Mouse (Mus musculus): ENCODE data around the gene Glt1d1. TPM values are rescaled to one million over a fixed set of nuclear protein-coding genes. Genes with fewer than 3 reads are reported as not detected.

The Glt1d1 gene
- total and polyA plus RNA-seq, 3 experiments: 0.19 TPM; not detected in 2

DNA sequence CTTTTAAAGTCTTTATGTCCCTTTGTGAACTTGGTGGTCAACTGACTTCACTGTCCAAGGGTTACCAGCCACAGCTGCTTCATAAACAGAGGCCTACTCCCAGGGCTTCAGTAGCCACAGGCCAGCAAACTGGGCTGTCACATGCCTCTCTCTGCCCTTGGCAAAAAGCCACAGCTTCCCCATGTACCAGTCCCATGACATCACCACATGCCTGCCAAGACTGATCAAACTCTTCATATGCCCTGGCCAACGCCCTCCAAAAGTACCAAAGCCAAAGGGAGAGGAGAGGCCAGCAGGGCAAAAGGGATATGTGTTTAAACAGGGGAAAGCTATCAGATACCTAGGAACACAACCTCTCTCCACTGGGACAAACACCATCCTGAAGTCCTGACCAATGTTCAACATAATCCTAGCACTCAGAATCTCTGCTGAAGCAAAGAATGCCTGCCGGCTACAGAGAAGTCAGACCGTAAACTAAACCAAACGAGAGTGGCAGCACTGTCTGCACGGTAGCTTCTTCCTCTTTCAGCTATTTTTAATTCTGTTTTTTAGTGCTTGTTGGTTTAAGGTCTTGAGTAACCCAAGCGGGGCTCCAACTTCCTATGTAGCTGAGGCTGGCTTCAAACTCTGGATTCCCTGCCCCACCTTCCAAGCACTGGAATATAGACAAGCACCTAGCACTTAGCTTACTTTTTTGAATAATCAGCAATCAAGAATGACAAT is 21.1 kb upstream of the Glt1d1 start:
- no peaks in the 10 kb centered on the region for H3K27me3 ChIP-seq (ENCODE audit: control insufficient read depth in 1 of 2, insufficient read depth in 2 of 2, low read length in 2 of 2)
- DNase-seq (ENCODE audit: low read depth, low spot score): peak; percentile 41
- H3K4me3 ChIP-seq (ENCODE audit: control insufficient read depth in 1 of 2, insufficient read depth in 1 of 2, low read depth in 2 of 2, low read length in 2 of 2): peak overlapping the region in 1 of 2 experiments; percentile 26; a peak in 1 of 4 replicates
- no peak overlapping the region for H3K9ac ChIP-seq (ENCODE audit: control insufficient read depth, low read depth, low read length, poor library complexity, severe bottlenecking)
- peaks cover 7 to 30% of the 10 kb centered on the region in 2 experiments for H3K4me1 ChIP-seq (ENCODE audit: control insufficient read depth in 1 of 2, insufficient read depth in 2 of 2, low read length in 2 of 2)
- H3K9me3 ChIP-seq (replicated peaks; ENCODE audit: insufficient read depth, low read length): no peaks in the 10 kb centered on the region
- peak overlapping the region; percentile 33 for H3K27ac ChIP-seq (ENCODE audit: control insufficient read depth, low read depth, low read length)
- peaks cover 67% of the 10 kb centered on the region for H3K79me2 ChIP-seq (ENCODE audit: control insufficient read depth, insufficient read depth, low read length, poor library complexity)
- peaks cover 6 to 24% of the 10 kb centered on the region in 2 experiments for H3K36me3 ChIP-seq (ENCODE audit: control insufficient read depth in 1 of 2, insufficient read depth in 2 of 2, low read length in 2 of 2)
- TF ChIP-seq USF2 (IDR thresholded peaks at IDR 0.05; ENCODE audit: borderline replicate concordance in 1 of 2, insufficient read depth in 1 of 2, low read depth in 1 of 2, low read length in 2 of 2): no peak
- TF ChIP-seq JUND (IDR thresholded peaks at IDR 0.05; ENCODE audit: low read depth, low read length): no peak
- TF ChIP-seq USF1 (IDR thresholded peaks at IDR 0.05; ENCODE audit: low read depth, low read length): peak; percentile 50
- no peak for TF ChIP-seq ETS1 (IDR thresholded peaks at IDR 0.05; ENCODE audit: low read depth, low read length)

DNA sequence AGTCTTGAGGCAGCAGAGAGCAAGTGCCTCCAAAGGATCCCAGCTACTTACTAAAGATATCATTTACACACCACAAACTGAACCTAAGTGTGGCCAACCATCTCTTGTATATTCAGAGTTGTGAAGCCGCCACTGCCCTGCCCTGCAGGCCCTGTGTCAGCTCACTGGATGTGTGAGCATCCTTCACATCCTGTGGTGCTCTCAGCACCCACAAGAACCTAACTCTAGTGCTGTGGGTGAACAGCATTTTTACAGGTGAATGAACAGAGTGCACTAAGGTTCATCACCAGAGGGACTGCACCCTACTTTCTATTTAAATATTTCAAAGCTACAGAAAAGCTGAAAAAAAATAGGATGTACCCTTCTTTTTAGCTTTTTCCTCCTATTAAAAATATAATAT is 20.2 kb upstream of the Glt1d1 start:
- Histone ChIP-seq H3K79me2 (ENCODE audit: control insufficient read depth, insufficient read depth, low read length, poor library complexity) (peaks cover 77% of the 10 kb centered on the region), H3K9ac (ENCODE audit: control insufficient read depth, low read depth, low read length, poor library complexity, severe bottlenecking) (no peak overlapping the region)

DNA sequence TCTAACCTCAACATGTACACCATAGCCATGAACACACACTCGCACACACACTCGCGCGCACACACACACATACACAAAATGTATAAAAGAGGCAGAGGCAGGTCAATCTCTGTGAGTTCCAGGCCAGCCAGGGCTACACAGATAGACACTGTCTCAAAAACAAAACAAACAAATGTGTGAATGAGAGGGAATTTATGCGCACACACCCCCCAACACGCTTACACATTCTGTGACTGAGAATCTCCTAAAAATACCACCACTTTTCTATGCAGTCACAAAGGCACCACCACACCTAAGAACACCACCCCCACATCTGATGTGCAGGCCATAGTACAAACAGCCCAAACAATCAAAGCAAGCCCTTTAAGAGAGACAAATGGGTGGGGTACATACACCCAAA is 19.7 kb upstream of the Glt1d1 start:
- Histone ChIP-seq H3K79me2 (ENCODE audit: control insufficient read depth, insufficient read depth, low read length, poor library complexity) (peaks cover 80% of the 10 kb centered on the region), H3K4me1 (ENCODE audit: control insufficient read depth in 1 of 2, insufficient read depth in 2 of 2, low read length in 2 of 2) (peaks cover 7 to 34% of the 10 kb centered on the region in 2 experiments), H3K36me3 (ENCODE audit: control insufficient read depth in 1 of 2, insufficient read depth in 2 of 2, low read length in 2 of 2) (peaks cover 2 to 24% of the 10 kb centered on the region in 2 experiments), H3K27me3 (ENCODE audit: control insufficient read depth in 1 of 2, insufficient read depth in 2 of 2, low read length in 2 of 2) (no peaks in the 10 kb centered on the region), H3K9me3 (replicated peaks; ENCODE audit: insufficient read depth, low read length) (no peaks in the 10 kb centered on the region), H3K27ac (ENCODE audit: control insufficient read depth, low read depth, low read length) (no peak overlapping the region), H3K4me3 (ENCODE audit: control insufficient read depth in 1 of 2, insufficient read depth in 1 of 2, low read depth in 2 of 2, low read length in 2 of 2) (no peak overlapping the region), H3K9ac (ENCODE audit: control insufficient read depth, low read depth, low read length, poor library complexity, severe bottlenecking) (no peak overlapping the region)
- DNase-seq (ENCODE audit: low read depth, low spot score): no peak
- TF ChIP-seq BHLHE40 (IDR thresholded peaks at IDR 0.05; ENCODE audit: borderline replicate concordance, low read depth, low read length) (no peak), SIN3A (IDR thresholded peaks at IDR 0.05; ENCODE audit: low read length) (no peak), SMC3 (IDR thresholded peaks at IDR 0.05; ENCODE audit: low read depth, low read length) (no peak), POLR2AphosphoS5 (IDR thresholded peaks at IDR 0.05; ENCODE audit: borderline replicate concordance, low read depth, low read length) (no peak), TAL1 (IDR thresholded peaks at IDR 0.05; ENCODE audit: low read length) (no peak), ZNF384 (IDR thresholded peaks at IDR 0.05; ENCODE audit: low read depth, low read length) (no peak), CHD1 (IDR thresholded peaks at IDR 0.05; ENCODE audit: low read depth, low read length) (no peak), MAX (IDR thresholded peaks at IDR 0.05; ENCODE audit: low read length) (no peak), MAFK (IDR thresholded peaks at IDR 0.05; ENCODE audit: borderline replicate concordance, low read depth, low read length) (no peak), ZMIZ1 (IDR thresholded peaks at IDR 0.05; ENCODE audit: low read depth, low read length) (no peak), MXI1 (IDR thresholded peaks at IDR 0.05; ENCODE audit: low read depth, low read length) (no peak), HCFC1 (IDR thresholded peaks at IDR 0.05; ENCODE audit: low read depth, low read length) (no peak), CTCF (IDR thresholded peaks at IDR 0.05 in 2 of 3, conservative IDR thresholded peaks at IDR 0.05 in 1 of 3; ENCODE audit: control insufficient read depth in 1 of 3, insufficient read depth in 1 of 3, low read depth in 2 of 3, low read length in 3 of 3, poor library complexity in 1 of 3, severe bottlenecking in 1 of 3) (no peak), RCOR1 (IDR thresholded peaks at IDR 0.05; ENCODE audit: low read depth, low read length) (no peak), UBTF (IDR thresholded peaks at IDR 0.05; ENCODE audit: borderline replicate concordance, insufficient read depth, low read depth, low read length) (no peak)

More for the DNA sequence above, 20.2 kb upstream of the Glt1d1 start:
- no peak for DNase-seq (ENCODE audit: low read depth, low spot score)
- TF ChIP-seq MAFK (IDR thresholded peaks at IDR 0.05; ENCODE audit: borderline replicate concordance, low read depth, low read length) (no peak), JUND (IDR thresholded peaks at IDR 0.05; ENCODE audit: low read depth, low read length) (no peak), CHD1 (IDR thresholded peaks at IDR 0.05; ENCODE audit: low read depth, low read length) (no peak), USF1 (IDR thresholded peaks at IDR 0.05; ENCODE audit: low read depth, low read length) (no peak)
- peaks cover 2 to 24% of the 10 kb centered on the region in 2 experiments for H3K36me3 ChIP-seq (ENCODE audit: control insufficient read depth in 1 of 2, insufficient read depth in 2 of 2, low read length in 2 of 2)
- no peaks in the 10 kb centered on the region for H3K9me3 ChIP-seq (replicated peaks; ENCODE audit: insufficient read depth, low read length)
- H3K27me3 ChIP-seq (ENCODE audit: control insufficient read depth in 1 of 2, insufficient read depth in 2 of 2, low read length in 2 of 2): no peaks in the 10 kb centered on the region
- peaks cover 7 to 34% of the 10 kb centered on the region in 2 experiments for H3K4me1 ChIP-seq (ENCODE audit: control insufficient read depth in 1 of 2, insufficient read depth in 2 of 2, low read length in 2 of 2)
- H3K4me3 ChIP-seq (ENCODE audit: control insufficient read depth in 1 of 2, insufficient read depth in 1 of 2, low read depth in 2 of 2, low read length in 2 of 2): no peak overlapping the region
- no peak overlapping the region for H3K27ac ChIP-seq (ENCODE audit: control insufficient read depth, low read depth, low read length)

Data from MEL (cell line).